Mouse (Mus musculus) liver, embryonic 14.5 days (tissue): ENCODE measurements around the gene Glmp. TPM values are rescaled to one million over a fixed set of nuclear protein-coding genes. Genes with fewer than 3 reads are reported as not detected.

Experiments
- ATAC-seq: fragments of 200-750 bp; cut with Nextera tagmentation; 2 replicates; pipeline ENCODE4 v1.8.0; 2017; ENCODE audit warnings: moderate number of reproducible peaks, mild to moderate bottlenecking, moderate library complexity; ENCODE audit not compliant: insufficient read depth
- DNase-seq, 3 experiments: peaks; one replicate each; pipeline ENCODE4 v3.0.0-alpha.2; 2012 to 2013; ENCODE audit warnings: low read depth in 3 of 3, low spot score in 3 of 3
- H3K27ac ChIP-seq: fragments of 300-500 bp; sonication (generic); 2 replicates; pipeline ENCODE4 v1.5.1; 2014; ENCODE audit warnings: moderate library complexity, mild to moderate bottlenecking, control low read depth, inconsistent platforms
- H3K27me3 ChIP-seq: fragments of 300-500 bp; sonication (generic); 2 replicates; pipeline ENCODE4 v1.6.1; 2014; ENCODE audit warnings: mild to moderate bottlenecking, low read length, moderate library complexity; ENCODE audit not compliant: control insufficient read depth, insufficient read depth
- H3K36me3 ChIP-seq: fragments of 300-500 bp; sonication (generic); replicated peaks from 2 replicates; pipeline ENCODE4 v1.6.1; 2014; ENCODE audit warnings: low read depth; ENCODE audit not compliant: control insufficient read depth, insufficient read depth
- H3K4me1 ChIP-seq, 2 experiments: fragments of 200-500 bp in 1 of 2; fragments of 300-500 bp in 1 of 2; sonication (generic) in 1 of 2; replicated peaks; 2 replicates each; pipeline ENCODE4 v1.6.1; 2012 to 2014; ENCODE audit warnings: antibody characterized with exemption in 1 of 2, inconsistent platforms in 1 of 2, low read length in 1 of 2; ENCODE audit not compliant: control insufficient read depth in 2 of 2, insufficient read depth in 2 of 2
- H3K4me2 ChIP-seq: fragments of 300-500 bp; sonication (generic); 2 replicates; pipeline ENCODE4 v1.6.1; 2014; ENCODE audit warnings: low read depth, mild to moderate bottlenecking, control low read depth, moderate library complexity
- H3K4me3 ChIP-seq, 2 experiments: fragments of 200-500 bp in 1 of 2; fragments of 300-500 bp in 1 of 2; sonication (generic) in 1 of 2; 2 replicates each; pipeline ENCODE4 v1.5.1; 2012 to 2014; ENCODE audit warnings: low read depth in 2 of 2, low read length in 2 of 2, mild to moderate bottlenecking in 2 of 2, control low read depth in 1 of 2, inconsistent platforms in 1 of 2, moderate library complexity in 1 of 2; ENCODE audit not compliant: insufficient read depth in 1 of 2
- H3K9ac ChIP-seq: fragments of 300-500 bp; sonication (generic); replicated peaks from 2 replicates; pipeline ENCODE4 v1.6.1; 2014; ENCODE audit warnings: mild to moderate bottlenecking, control low read depth, moderate library complexity
- H3K9me3 ChIP-seq: fragments of 300-500 bp; sonication (generic); 2 replicates; pipeline ENCODE4 v1.6.1; 2016; ENCODE audit warnings: low read length, mixed read lengths; ENCODE audit not compliant: control insufficient read depth
- CTCF ChIP-seq: IDR thresholded peaks from 2 replicates; pipeline ENCODE4 v1.5.1; 2016; ENCODE audit warnings: antibody characterized with exemption, low read depth, control low read depth
- EP300 ChIP-seq: IDR thresholded peaks from 2 replicates; pipeline ENCODE4 v1.6.1; 2016; ENCODE audit warnings: antibody characterized with exemption, low read depth
- WGBS: fragments of 180-500 bp; shearing (Covaris S2); extraction: QIAGEN DNeasy Blood & Tissue Kit; methylation state at CpG from one replicate; pipeline ENCODE4 v1.1.7; 2014; ENCODE audit not compliant: insufficient replicate concordance; 5-methylcytosine and 5-hydroxymethylcytosine counted together
- polyA plus RNA-seq, 2 experiments: library from polyadenylated mRNA; depleted of rRNA in 1 of 2; stranded (reverse) in 1 of 2; unstranded in 1 of 2; fragments of >200 nt; fragmentation: Nextera tagmentation in 1 of 2; extraction: Ambion mirVana in 1 of 2; gene quantifications; 2 replicates each; pipeline versions ENCODE4 v1.2.1 to v1.2.3; 2012 to 2014

The Glmp gene
- polyA plus RNA-seq, 2 experiments, result 31.1 to 51.6 TPM

DNA sequence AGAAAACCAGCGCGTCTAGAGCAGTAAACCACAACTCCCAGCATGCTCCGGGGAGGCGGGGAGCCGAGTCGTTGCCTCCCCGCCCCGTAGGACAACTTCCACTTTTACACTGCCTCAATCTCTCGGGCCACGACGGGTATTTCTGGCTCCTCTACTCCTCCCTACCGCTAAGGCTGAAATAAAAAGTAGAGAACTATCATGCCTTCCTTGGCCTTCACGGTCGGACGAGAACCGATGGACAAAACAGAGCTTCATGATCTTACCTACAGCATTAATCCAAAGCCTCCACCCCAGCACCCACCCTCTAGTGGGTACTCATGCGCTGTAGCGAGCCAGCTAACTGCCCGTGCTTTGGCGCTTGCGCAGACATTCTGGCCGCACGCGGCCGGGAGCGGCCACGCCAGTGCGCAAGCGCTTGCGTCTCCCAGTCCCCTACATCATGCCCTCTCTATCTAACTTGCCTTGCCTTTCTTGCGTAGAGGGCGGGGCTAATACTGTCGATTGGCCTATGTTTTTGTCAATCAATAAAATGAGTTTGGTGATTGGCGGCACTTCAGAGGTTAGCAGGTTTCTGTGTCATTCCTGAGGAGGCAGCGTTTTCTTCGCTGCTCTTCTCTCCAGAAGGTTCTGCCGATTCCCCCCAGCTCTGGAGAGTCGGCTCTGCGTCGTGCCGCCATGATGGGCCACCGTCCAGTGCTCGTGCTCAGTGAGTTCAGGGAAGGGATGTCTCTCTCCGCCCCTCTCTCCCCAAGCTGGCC lies 28.1 kb upstream of the Glmp start, which contains the start of the genes Tsacc and Cct3:
TSS of gene Tsacc (minus strand) at position 439 of the 758 bp plus-strand sequence.
TSS of gene Cct3 (plus strand) at position 556 of the 758 bp plus-strand sequence.
- no peaks in the 10 kb centered on the region for H3K27me3 ChIP-seq
- H3K36me3 ChIP-seq, result peaks cover 19% of the 10 kb centered on the region
- H3K9me3 ChIP-seq, result no peaks in the 10 kb centered on the region
- WGBS, result under 1% methylated on average over 44 of the region's 44 CpGs
- TF ChIP-seq EP300 (no peak), CTCF (peak; percentile 55)
- H3K4me2 ChIP-seq, result peak within 1 kb of the TSS; percentile 98
- H3K27ac ChIP-seq, result peak within 1 kb of the TSS; percentile 88
- H3K4me3 ChIP-seq, result peak within 1 kb of the TSS; percentile 71 to 82
- H3K4me1 ChIP-seq, result peaks cover 14 to 24% of the 10 kb centered on the region in 2 experiments
- H3K9ac ChIP-seq, result peak within 1 kb of the TSS; percentile 78
- DNase-seq (peak; percentile 99), ATAC-seq (peak; percentile 97)

DNA sequence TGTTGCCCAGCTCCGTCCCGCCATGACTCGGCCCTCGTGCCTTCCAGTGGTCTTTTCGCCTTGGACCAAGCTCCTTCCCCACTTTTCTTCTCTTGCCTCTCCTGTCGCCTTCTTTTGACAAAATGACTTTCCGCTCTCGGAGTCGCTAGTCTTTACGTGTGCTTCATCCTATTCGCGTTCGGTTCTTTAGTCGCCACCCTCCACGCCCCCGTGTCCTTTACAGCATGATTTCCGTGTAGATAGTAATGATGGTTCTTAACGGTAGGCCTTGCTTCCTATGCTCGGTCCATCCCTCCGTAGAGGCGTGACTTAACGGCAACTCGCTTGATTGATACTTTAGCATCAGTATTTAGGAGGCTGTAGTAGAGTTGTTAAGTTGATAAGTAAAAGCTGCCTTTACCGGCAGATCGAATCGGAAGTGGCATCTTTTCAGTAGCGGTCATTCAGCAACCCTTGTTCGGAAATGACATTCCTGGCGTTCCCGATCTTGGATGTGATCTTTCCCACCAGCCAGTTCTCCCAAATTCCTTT lies 27.4 kb upstream of the Glmp start:
- no peak for TF ChIP-seq EP300
- TF ChIP-seq CTCF, result no peak
- peaks cover 14 to 24% of the 10 kb centered on the region in 2 experiments for H3K4me1 ChIP-seq
- H3K27ac ChIP-seq, result peak overlapping the region; percentile 75
- H3K36me3 ChIP-seq, result peaks cover 25% of the 10 kb centered on the region
- peak overlapping the region; percentile 98 for H3K4me2 ChIP-seq
- DNase-seq, result peak; percentile 36 to 49 (median 39)
- ATAC-seq, result peak; percentile 26; the same call in 1 of the 2 replicates
- under 1% methylated on average over 30 of the region's 30 CpGs for WGBS
- no peaks in the 10 kb centered on the region for H3K27me3 ChIP-seq
- H3K9ac ChIP-seq, result peak overlapping the region; percentile 78
- peak overlapping the region; percentile 71 to 82 for H3K4me3 ChIP-seq
- no peaks in the 10 kb centered on the region for H3K9me3 ChIP-seq

DNA sequence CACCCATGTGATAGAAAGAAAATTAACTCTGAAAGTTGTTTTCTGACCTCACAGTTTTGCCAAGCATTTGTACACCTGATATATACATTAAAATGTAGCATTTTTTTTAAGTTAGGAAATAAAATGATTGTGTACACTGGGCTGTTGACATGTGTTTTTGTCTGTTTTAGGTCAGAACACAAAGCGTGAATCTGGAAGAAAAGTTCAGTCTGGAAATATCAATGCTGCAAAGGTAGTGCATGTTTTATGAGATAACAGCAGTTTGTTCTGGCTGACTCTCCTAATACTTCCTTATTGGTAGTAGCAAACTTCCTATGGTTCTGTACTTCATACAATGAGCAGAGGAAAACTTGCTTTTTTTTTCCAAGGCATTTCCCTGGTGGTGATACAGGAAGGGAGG lies 25.7 kb upstream of the Glmp start:
- WGBS, result 16% methylated on average over 1 of the region's 1 CpGs
- H3K9me3 ChIP-seq, result no peaks in the 10 kb centered on the region
- TF ChIP-seq CTCF, result no peak
- no peak for TF ChIP-seq EP300
- no peak for DNase-seq
- peaks cover 14 to 24% of the 10 kb centered on the region in 2 experiments for H3K4me1 ChIP-seq
- H3K9ac ChIP-seq, result no peak overlapping the region
- ATAC-seq, result no peak
- no peak overlapping the region for H3K27ac ChIP-seq
- peak overlapping the region; percentile 98 for H3K4me2 ChIP-seq
- H3K4me3 ChIP-seq, result no peak overlapping the region; a peak in 1 of 4 replicates
- peaks cover 38% of the 10 kb centered on the region for H3K36me3 ChIP-seq
- H3K27me3 ChIP-seq, result no peaks in the 10 kb centered on the region

DNA sequence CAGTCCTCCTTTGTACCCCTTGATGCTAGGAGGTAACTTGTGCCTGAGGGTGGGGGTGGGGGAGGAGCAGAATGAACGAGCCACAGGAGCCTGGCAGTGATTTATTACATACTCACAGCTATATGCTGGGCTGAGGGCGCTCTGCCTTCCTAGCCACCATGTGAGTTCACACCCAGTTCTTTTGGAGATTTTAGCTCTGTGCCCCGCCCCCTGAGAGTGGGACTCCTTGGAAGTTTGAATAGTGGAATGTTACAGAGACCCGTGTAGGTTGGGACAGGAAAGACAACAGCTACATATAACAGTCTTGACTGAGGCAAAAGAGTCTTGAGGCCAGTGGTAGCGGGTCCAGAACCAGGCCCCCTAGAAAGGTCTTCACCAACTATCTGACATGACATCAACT lies 4.1 kb downstream of the Glmp start:
- WGBS, result 67% methylated on average over 5 of the region's 5 CpGs

DNA sequence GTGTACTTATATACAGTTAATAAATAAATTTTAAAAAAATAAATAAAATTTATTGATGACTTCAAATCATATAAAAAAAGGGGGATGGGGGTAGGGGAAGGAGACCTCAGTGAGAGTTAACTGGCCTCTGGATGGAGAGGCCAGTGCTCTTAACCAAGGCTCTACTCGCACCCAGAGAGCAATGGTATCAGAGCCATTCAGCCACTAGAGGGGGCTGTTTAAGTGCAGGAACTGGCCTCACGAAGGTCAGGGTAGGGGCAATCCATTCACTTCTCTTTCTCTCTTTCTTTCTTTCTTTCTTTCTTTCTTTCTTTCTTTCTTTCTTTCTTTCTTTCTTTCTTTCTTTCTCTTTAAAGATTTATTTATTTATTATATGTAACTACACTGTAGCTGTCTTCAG lies 6.5 kb downstream of the Glmp start:
- DNase-seq (peak; percentile 56 to 60 (median 57)), ATAC-seq (no peak)
- Histone ChIP-seq H3K27ac (no peak overlapping the region), H3K4me1 (peaks cover 11 to 14% of the 10 kb centered on the region in 2 experiments), H3K36me3 (no peaks in the 10 kb centered on the region), H3K9ac (no peak overlapping the region), H3K9me3 (no peaks in the 10 kb centered on the region), H3K4me2 (no peak overlapping the region), H3K27me3 (no peaks in the 10 kb centered on the region), H3K4me3 (no peak overlapping the region)
- TF ChIP-seq EP300 (no peak), CTCF (peak; percentile 91)
- WGBS, result 15% methylated on average over 2 of the region's 2 CpGs

More for the DNA sequence above, 4.1 kb downstream of the Glmp start:
- ATAC-seq (no peak), DNase-seq (no peak)
- Histone ChIP-seq H3K27ac (no peak overlapping the region), H3K27me3 (no peaks in the 10 kb centered on the region), H3K4me3 (no peak overlapping the region), H3K4me2 (no peak overlapping the region), H3K9me3 (no peaks in the 10 kb centered on the region), H3K4me1 (peaks cover 0 to 8% of the 10 kb centered on the region in 2 experiments; a peak in 3 of 4 replicates), H3K36me3 (no peaks in the 10 kb centered on the region), H3K9ac (no peak overlapping the region)
- TF ChIP-seq EP300, result no peak
- no peak for TF ChIP-seq CTCF
